In the genomic region with DNA sequence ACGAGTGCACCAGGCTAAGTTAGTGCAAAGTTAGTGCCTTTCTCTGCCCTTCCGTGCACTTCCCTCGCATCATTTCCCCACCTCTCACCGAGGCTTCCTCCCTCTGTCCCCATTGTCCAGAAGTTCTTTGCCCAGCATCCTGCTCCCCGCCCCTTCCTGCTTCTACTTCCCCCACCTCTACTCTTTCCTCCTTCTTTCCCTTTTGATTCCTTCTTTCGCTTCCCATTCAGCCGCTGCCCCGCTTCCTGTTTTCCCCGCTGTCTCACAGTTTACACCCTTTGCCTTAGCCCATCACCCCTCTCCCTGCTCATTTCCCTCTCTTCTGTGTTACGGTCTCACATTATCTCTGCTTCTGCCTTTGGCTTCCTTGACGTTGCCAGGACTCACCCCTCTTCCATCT, we compare ENCODE assay signal across 14 mouse cellular contexts. TPM values are rescaled to one million over a fixed set of nuclear protein-coding genes. Genes with fewer than 3 reads are reported as not detected.
A peak's percentile ranks its signal among the peaks of the same experiment; 100 is the strongest.
DNase-seq lines count a peak whose midpoint lies in the region; ATAC-seq and TF ChIP-seq lines count a peak whose summit lies in the region.
"Had no signal": no experiment of that assay in that cellular context is flagged by ENCODE, and none has a peak within 500 bp of the region (broad histone marks: within the 10 kb centered on the region; RNA-seq: fewer than 3 reads in every experiment).

No protein-coding gene starts in this region.

- no peak for ATAC-seq in hindbrain, embryonic 16.5 days
- ATAC-seq in embryonic facial prominence, embryonic 14.5 days (ENCODE audit: low read depth): no peak
- ATAC-seq in liver, embryonic 14.5 days (ENCODE audit: insufficient read depth): no peak
- ATAC-seq: intestine, embryonic 16.5 days had no signal

- TF ChIP-seq EP300 in liver, embryonic 14.5 days (IDR thresholded peaks at IDR 0.05; ENCODE audit: low read depth): 0 out of 2 replicates have a peak, but pooled peaks have one; percentile 15

- WGBS in hindbrain, embryonic 10.5 days: 77% methylated on average over 11 of the region's 11 CpGs
- 78% methylated on average over 11 of the region's 11 CpGs for WGBS in hindbrain, embryonic 16.5 days
- WGBS in embryonic facial prominence, embryonic 14.5 days: 79% methylated on average over 11 of the region's 11 CpGs
- 20% methylated on average over 11 of the region's 11 CpGs for WGBS in liver, embryonic 14.5 days (ENCODE audit: insufficient replicate concordance)

- no peak overlapping the region for H3K4me2 ChIP-seq in hindbrain, embryonic 16.5 days (ENCODE audit: low read length)
- H3K4me2 ChIP-seq in embryonic facial prominence, embryonic 14.5 days (ENCODE audit: low read depth, low read length): no peak overlapping the region
- H3K4me2 ChIP-seq in liver, embryonic 14.5 days (ENCODE audit: low read depth): no peak overlapping the region

- H3K4me1 ChIP-seq in hindbrain, embryonic 10.5 days (replicated peaks): peaks cover 66% of the 10 kb centered on the region
- peaks cover 28% of the 10 kb centered on the region for H3K4me1 ChIP-seq in hindbrain, embryonic 16.5 days (ENCODE audit: control insufficient read depth, insufficient read depth, low read depth, low read length)
- 0 out of 2 replicates have a peak, but pooled peaks cover 2% of the 10 kb centered on the region for H3K4me1 ChIP-seq in brown adipose tissue, adult 24 weeks (ENCODE audit: control insufficient read depth, insufficient read depth, insufficient read length, low read length)
- H3K4me1 ChIP-seq in embryonic facial prominence, embryonic 14.5 days (ENCODE audit: control insufficient read depth, insufficient read depth, low read length): peaks cover 25% of the 10 kb centered on the region
- H3K4me1 ChIP-seq in liver, embryonic 14.5 days (replicated peaks; ENCODE audit: control insufficient read depth in 2 of 2, insufficient read depth in 2 of 2, low read length in 1 of 2): peaks cover 0 to 2% of the 10 kb centered on the region in 2 experiments; a peak in 1 of 4 replicates

- peaks cover 38% of the 10 kb centered on the region for H3K27me3 ChIP-seq in hindbrain, embryonic 10.5 days (ENCODE audit: insufficient read depth, poor library complexity, severe bottlenecking)
- H3K27me3 ChIP-seq in hindbrain, embryonic 16.5 days (replicated peaks; ENCODE audit: control insufficient read depth, insufficient read depth, low read length): no peaks in the 10 kb centered on the region
- H3K27me3 ChIP-seq in embryonic facial prominence, embryonic 14.5 days (replicated peaks; ENCODE audit: control insufficient read depth, insufficient read depth, low read length): no peaks in the 10 kb centered on the region
- no peaks in the 10 kb centered on the region for H3K27me3 ChIP-seq in liver, embryonic 14.5 days (ENCODE audit: control insufficient read depth, insufficient read depth, low read length)

- H3K9me3 ChIP-seq in hindbrain, embryonic 10.5 days: no peaks in the 10 kb centered on the region
- no peaks in the 10 kb centered on the region for H3K9me3 ChIP-seq in hindbrain, embryonic 16.5 days (ENCODE audit: control insufficient read depth, low read length)
- no peaks in the 10 kb centered on the region for H3K9me3 ChIP-seq in embryonic facial prominence, embryonic 14.5 days (ENCODE audit: control insufficient read depth, low read length)
- H3K9me3 ChIP-seq in liver, embryonic 14.5 days (ENCODE audit: control insufficient read depth, low read length): no peaks in the 10 kb centered on the region

- no peaks in the 10 kb centered on the region for H3K36me3 ChIP-seq in hindbrain, embryonic 10.5 days
- H3K36me3 ChIP-seq in hindbrain, embryonic 16.5 days (ENCODE audit: control insufficient read depth, insufficient read depth, low read length): no peaks in the 10 kb centered on the region
- no peaks in the 10 kb centered on the region for H3K36me3 ChIP-seq in embryonic facial prominence, embryonic 14.5 days (ENCODE audit: control insufficient read depth, insufficient read depth, low read length)
- H3K36me3 ChIP-seq in liver, embryonic 14.5 days (replicated peaks; ENCODE audit: control insufficient read depth, insufficient read depth, low read depth): no peaks in the 10 kb centered on the region

- H3K27ac ChIP-seq in hindbrain, embryonic 10.5 days: peak overlapping the region; percentile 85
- H3K27ac ChIP-seq in hindbrain, embryonic 16.5 days (ENCODE audit: low read depth, low read length): no peak overlapping the region
- H3K27ac ChIP-seq in brown adipose tissue, adult 24 weeks (replicated peaks; ENCODE audit: low read depth, low read length): 0 out of 2 replicates have a peak overlapping the region, but pooled peaks have one; percentile 31
- H3K27ac ChIP-seq in embryonic facial prominence, embryonic 14.5 days (replicated peaks; ENCODE audit: low read depth, low read length): peak overlapping the region; percentile 53; the same call in 1 of the 2 replicates
- no peak overlapping the region for H3K27ac ChIP-seq in liver, embryonic 14.5 days
- H3K27ac ChIP-seq: macrophage had no signal

- H3K4me3 ChIP-seq in hindbrain, embryonic 10.5 days: no peak overlapping the region
- no peak overlapping the region for H3K4me3 ChIP-seq in hindbrain, embryonic 16.5 days (ENCODE audit: low read length)
- no peak overlapping the region for H3K4me3 ChIP-seq in brown adipose tissue, adult 24 weeks (ENCODE audit: insufficient read depth, low read depth, low read length)
- H3K4me3 ChIP-seq in embryonic facial prominence, embryonic 14.5 days (ENCODE audit: low read depth, low read length): no peak overlapping the region
- no peak overlapping the region for H3K4me3 ChIP-seq in liver, embryonic 14.5 days (ENCODE audit: insufficient read depth in 1 of 2, low read depth in 2 of 2, low read length in 2 of 2)

- no peak for TF ChIP-seq CTCF in liver, embryonic 14.5 days (IDR thresholded peaks at IDR 0.05; ENCODE audit: low read depth)

- DNase-seq in hindbrain, embryonic 10.5 days (ENCODE audit: low spot score): no peak
- no peak for DNase-seq in embryonic facial prominence, embryonic 14.5 days (ENCODE audit: low spot score)
- no peak for DNase-seq in liver, embryonic 14.5 days (ENCODE audit: low read depth in 3 of 3, low spot score in 3 of 3)
- DNase-seq in cerebellum, adult 8-10 months: no peak
- no peak for DNase-seq in kidney, postnatal 36 days
- DNase-seq: adrenal gland, postnatal 10 days; cerebellum, adult 11 months had no signal

- no peak overlapping the region for H3K9ac ChIP-seq in hindbrain, embryonic 16.5 days (ENCODE audit: low read depth, low read length)
- H3K9ac ChIP-seq in embryonic facial prominence, embryonic 14.5 days (ENCODE audit: low read depth, low read length): no peak overlapping the region
- no peak overlapping the region for H3K9ac ChIP-seq in liver, embryonic 14.5 days (replicated peaks)

RNA-seq across cellular contexts. Expression of gene March10, which starts 49.8 kb away (rescaled TPM):
- 0.39 and 0.41 TPM in 2 replicates for polyA plus RNA-seq in hindbrain, embryonic 10.5 days (2016; fragmentation: Nextera tagmentation; extraction: Ambion mirVana)
- polyA plus RNA-seq in hindbrain, embryonic 16.5 days (2015; fragmentation: Nextera tagmentation; extraction: Ambion mirVana): 0.38 and 0.72 TPM in 2 replicates
- polyA plus RNA-seq in brown adipose tissue, adult 24 weeks (2012; ENCODE audit: insufficient read depth, insufficient read length, missing spikeins): not detected in 2 replicates
- polyA plus RNA-seq in embryonic facial prominence, embryonic 14.5 days (2014; fragmentation: Nextera tagmentation; extraction: Ambion mirVana): 0.13 and 0.36 TPM in 2 replicates
- polyA plus RNA-seq in liver, embryonic 14.5 days (2012; rRNA removed): not detected in 2 replicates
- polyA plus RNA-seq in liver, embryonic 14.5 days (2014; fragmentation: Nextera tagmentation; extraction: Ambion mirVana): not detected in 2 replicates
- polyA plus RNA-seq: large intestine, adult 2 months; macrophage; spleen, adult 2 months; urinary bladder, adult 2 months had no signal

Comparison
In these comparisons a context has a peak if more than half of its experiments do, and no peak if none do; other contexts are left out.
1. H3K27ac ChIP-seq: peak in hindbrain, embryonic 10.5 days (single experiment), brown adipose tissue, adult 24 weeks (single experiment) and embryonic facial prominence, embryonic 14.5 days (single experiment); none in hindbrain, embryonic 16.5 days (single experiment) and liver, embryonic 14.5 days (single experiment).